Mouse (Mus musculus) liver, adult (tissue): ENCODE measurements at regions not wholly inside any gene's neighbourhood (a gene's known extent, or its start where the extent isn't known, plus 50 kb on each side); places are given as distances from the start of the nearest gene placed in this dataset.

Experiments used
- GATA4 ChIP-seq: IDR thresholded peaks from 2 replicates; pipeline ENCODE4 v1.6.1; 2014; ENCODE audit warnings: mild to moderate bottlenecking, low read length; ENCODE audit not compliant: insufficient replicate concordance

GRCm38 (mm10) chr2:133159398-133159797, 213.7 kb upstream of the Fermt1 start:
- TF ChIP-seq GATA4: peak; percentile 28; the same call in 1 of the 2 replicates

GRCm38 (mm10) chr2:133176411-133176810, 230.7 kb upstream of the Fermt1 start:
- no peak for TF ChIP-seq GATA4

- TF ChIP-seq GATA4: no peak
These were observed 235.5 kb upstream of the Fermt1 start for GRCm38 (mm10) chr2:133181216-133181615.

- no peak for TF ChIP-seq GATA4
These were observed 237.2 kb upstream of the Fermt1 start for GRCm38 (mm10) chr2:133182920-133183319.

GRCm38 (mm10) chr2:133204295-133204866, 258.7 kb upstream of the Fermt1 start:
- no peak for TF ChIP-seq GATA4

- no peak for TF ChIP-seq GATA4
These were observed 262.8 kb upstream of the Fermt1 start for GRCm38 (mm10) chr2:133208498-133208897.

- TF ChIP-seq GATA4: no peak
These were observed 276.3 kb upstream of the Fermt1 start for GRCm38 (mm10) chr2:133221762-133222556.

GRCm38 (mm10) chr2:133235175-133235920, 289.6 kb upstream of the Fermt1 start:
- no peak for TF ChIP-seq GATA4

- TF ChIP-seq GATA4: no peak
These were observed 299.8 kb upstream of the Bmp2 start for GRCm38 (mm10) chr2:133252131-133252530.

- no peak for TF ChIP-seq GATA4
These were observed 277.5 kb upstream of the Bmp2 start for GRCm38 (mm10) chr2:133274424-133274823.

- TF ChIP-seq GATA4: no peak
These were observed 273.4 kb upstream of the Bmp2 start for GRCm38 (mm10) chr2:133278546-133278945.

- no peak for TF ChIP-seq GATA4
These were observed 272.7 kb upstream of the Bmp2 start for GRCm38 (mm10) chr2:133279275-133279674.

- TF ChIP-seq GATA4: no peak
These were observed 269.3 kb upstream of the Bmp2 start for GRCm38 (mm10) chr2:133282692-133283091.

GRCm38 (mm10) chr2:133283709-133284108, 268.2 kb upstream of the Bmp2 start:
- TF ChIP-seq GATA4: no peak

- no peak for TF ChIP-seq GATA4
These were observed 257.8 kb upstream of the Bmp2 start for GRCm38 (mm10) chr2:133294136-133294535.

- TF ChIP-seq GATA4: no peak
These were observed 246.0 kb upstream of the Bmp2 start for GRCm38 (mm10) chr2:133305936-133306335.

GRCm38 (mm10) chr2:133311001-133311400, 241.0 kb upstream of the Bmp2 start:
- no peak for TF ChIP-seq GATA4
